Mouse (Mus musculus): ENCODE measurements around the gene Barhl1.

- TF ChIP-seq CTCF (IDR thresholded peaks at IDR 0.05; ENCODE audit: extremely low read depth, insufficient read depth, insufficient read length, insufficient replicate concordance), result no peak
- TF ChIP-seq POLR2A (IDR thresholded peaks at IDR 0.05; ENCODE audit: low read depth, low read length), result no peak
Observed at GRCm38 (mm10) chr2:28917518-28918361, 1.3 kb upstream of the Barhl1 start.
